Mouse (Mus musculus) liver, embryonic 14.5 days (tissue): Measurements from ENCODE around the gene Bptf. TPM values are rescaled to one million over a fixed set of nuclear protein-coding genes. Genes with fewer than 3 reads are reported as not detected.

Experiments
- ATAC-seq: fragments of 200-750 bp; cut with Nextera tagmentation; 2 replicates; pipeline ENCODE4 v1.8.0; 2017; ENCODE audit warnings: moderate number of reproducible peaks, mild to moderate bottlenecking, moderate library complexity; ENCODE audit not compliant: insufficient read depth
- DNase-seq, 3 experiments: peaks; one replicate each; pipeline ENCODE4 v3.0.0-alpha.2; 2012 to 2013; ENCODE audit warnings: low read depth in 3 of 3, low spot score in 3 of 3
- H3K27ac ChIP-seq: fragments of 300-500 bp; sonication (generic); 2 replicates; pipeline ENCODE4 v1.5.1; 2014; ENCODE audit warnings: moderate library complexity, mild to moderate bottlenecking, control low read depth, inconsistent platforms
- H3K27me3 ChIP-seq: fragments of 300-500 bp; sonication (generic); 2 replicates; pipeline ENCODE4 v1.6.1; 2014; ENCODE audit warnings: mild to moderate bottlenecking, low read length, moderate library complexity; ENCODE audit not compliant: control insufficient read depth, insufficient read depth
- H3K36me3 ChIP-seq: fragments of 300-500 bp; sonication (generic); replicated peaks from 2 replicates; pipeline ENCODE4 v1.6.1; 2014; ENCODE audit warnings: low read depth; ENCODE audit not compliant: control insufficient read depth, insufficient read depth
- H3K4me1 ChIP-seq, 2 experiments: fragments of 200-500 bp in 1 of 2; fragments of 300-500 bp in 1 of 2; sonication (generic) in 1 of 2; replicated peaks; 2 replicates each; pipeline ENCODE4 v1.6.1; 2012 to 2014; ENCODE audit warnings: antibody characterized with exemption in 1 of 2, inconsistent platforms in 1 of 2, low read length in 1 of 2; ENCODE audit not compliant: control insufficient read depth in 2 of 2, insufficient read depth in 2 of 2
- H3K4me2 ChIP-seq: fragments of 300-500 bp; sonication (generic); 2 replicates; pipeline ENCODE4 v1.6.1; 2014; ENCODE audit warnings: low read depth, mild to moderate bottlenecking, control low read depth, moderate library complexity
- H3K4me3 ChIP-seq, 2 experiments: fragments of 200-500 bp in 1 of 2; fragments of 300-500 bp in 1 of 2; sonication (generic) in 1 of 2; 2 replicates each; pipeline ENCODE4 v1.5.1; 2012 to 2014; ENCODE audit warnings: low read depth in 2 of 2, low read length in 2 of 2, mild to moderate bottlenecking in 2 of 2, control low read depth in 1 of 2, inconsistent platforms in 1 of 2, moderate library complexity in 1 of 2; ENCODE audit not compliant: insufficient read depth in 1 of 2
- H3K9ac ChIP-seq: fragments of 300-500 bp; sonication (generic); replicated peaks from 2 replicates; pipeline ENCODE4 v1.6.1; 2014; ENCODE audit warnings: mild to moderate bottlenecking, control low read depth, moderate library complexity
- H3K9me3 ChIP-seq: fragments of 300-500 bp; sonication (generic); 2 replicates; pipeline ENCODE4 v1.6.1; 2016; ENCODE audit warnings: low read length, mixed read lengths; ENCODE audit not compliant: control insufficient read depth
- CTCF ChIP-seq: IDR thresholded peaks from 2 replicates; pipeline ENCODE4 v1.5.1; 2016; ENCODE audit warnings: antibody characterized with exemption, low read depth, control low read depth
- EP300 ChIP-seq: IDR thresholded peaks from 2 replicates; pipeline ENCODE4 v1.6.1; 2016; ENCODE audit warnings: antibody characterized with exemption, low read depth
- WGBS: fragments of 180-500 bp; shearing (Covaris S2); extraction: QIAGEN DNeasy Blood & Tissue Kit; methylation state at CpG from one replicate; pipeline ENCODE4 v1.1.7; 2014; ENCODE audit not compliant: insufficient replicate concordance; 5-methylcytosine and 5-hydroxymethylcytosine counted together
- polyA plus RNA-seq, 2 experiments: library from polyadenylated mRNA; depleted of rRNA in 1 of 2; stranded (reverse) in 1 of 2; unstranded in 1 of 2; fragments of >200 nt; fragmentation: Nextera tagmentation in 1 of 2; extraction: Ambion mirVana in 1 of 2; gene quantifications; 2 replicates each; pipeline versions ENCODE4 v1.2.1 to v1.2.3; 2012 to 2014

The Bptf gene
- polyA plus RNA-seq, 2 experiments = 7.5 to 10.3 TPM

DNA sequence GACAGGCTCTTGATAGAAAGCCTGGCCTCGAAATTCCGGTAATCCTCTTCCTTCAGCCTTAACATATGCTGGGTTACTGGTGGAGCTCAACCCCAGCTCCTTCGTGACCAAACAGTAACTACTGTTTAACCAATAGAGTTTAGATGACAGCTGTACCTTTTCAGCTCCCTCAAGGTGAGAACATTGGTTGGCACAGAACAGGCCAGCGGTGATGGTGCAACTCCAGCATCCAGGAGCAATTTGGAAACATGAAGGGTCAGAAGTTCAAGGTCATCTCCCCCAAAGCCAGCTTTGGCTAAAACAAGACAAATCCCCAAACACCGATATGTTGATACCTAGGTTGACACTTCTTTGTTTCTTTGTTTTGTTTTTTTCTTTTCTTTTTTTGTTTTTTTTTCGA, 103.2 kb downstream of the Bptf start:
- Histone ChIP-seq H3K4me3 (peak overlapping the region; percentile 59 to 63), H3K36me3 (no peaks in the 10 kb centered on the region), H3K27me3 (peaks cover 33% of the 10 kb centered on the region), H3K9ac (no peak overlapping the region; the same call in 1 of the 2 replicates), H3K9me3 (no peaks in the 10 kb centered on the region), H3K4me1 (peaks cover 0 to 12% of the 10 kb centered on the region in 2 experiments; a peak in 2 of 4 replicates), H3K27ac (no peak overlapping the region), H3K4me2 (peak overlapping the region; percentile 71)
- DNase-seq (no peak), ATAC-seq (no peak)
- TF ChIP-seq CTCF (no peak), EP300 (no peak)
- 78% methylated on average over 6 of the region's 6 CpGs for WGBS

DNA sequence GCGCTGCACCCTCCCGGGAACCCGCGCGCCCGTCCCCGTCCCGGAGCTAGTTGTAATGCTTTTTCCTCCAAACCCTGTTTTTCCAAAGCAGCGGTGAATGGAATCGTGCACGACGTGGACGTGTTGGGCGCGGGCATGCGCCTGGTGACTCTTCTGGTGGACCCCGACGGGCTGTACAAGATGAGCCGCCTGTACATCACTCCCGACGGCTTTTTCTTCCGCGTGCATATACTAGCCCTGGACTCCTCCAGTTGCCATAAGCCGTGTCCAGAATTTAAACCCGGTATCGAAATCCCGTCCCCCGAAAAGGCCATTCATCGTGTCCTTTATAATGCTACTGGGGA, 103.7 kb downstream of the Bptf start:
- DNase-seq = no peak
- ATAC-seq = peak; percentile 24; the same call in 1 of the 2 replicates
- H3K9me3 ChIP-seq = no peaks in the 10 kb centered on the region
- H3K27me3 ChIP-seq = peaks cover 33% of the 10 kb centered on the region
- WGBS = 6% methylated on average over 29 of the region's 29 CpGs
- no peaks in the 10 kb centered on the region for H3K36me3 ChIP-seq
- H3K4me1 ChIP-seq = peaks cover 0 to 12% of the 10 kb centered on the region in 2 experiments; a peak in 2 of 4 replicates
- peak overlapping the region; percentile 71 for H3K4me2 ChIP-seq
- H3K9ac ChIP-seq = peak overlapping the region; percentile 53
- peak overlapping the region; percentile 59 to 63 for H3K4me3 ChIP-seq
- no peak for TF ChIP-seq EP300
- TF ChIP-seq CTCF = no peak
- peak overlapping the region; percentile 28; the same call in 1 of the 2 replicates for H3K27ac ChIP-seq

DNA sequence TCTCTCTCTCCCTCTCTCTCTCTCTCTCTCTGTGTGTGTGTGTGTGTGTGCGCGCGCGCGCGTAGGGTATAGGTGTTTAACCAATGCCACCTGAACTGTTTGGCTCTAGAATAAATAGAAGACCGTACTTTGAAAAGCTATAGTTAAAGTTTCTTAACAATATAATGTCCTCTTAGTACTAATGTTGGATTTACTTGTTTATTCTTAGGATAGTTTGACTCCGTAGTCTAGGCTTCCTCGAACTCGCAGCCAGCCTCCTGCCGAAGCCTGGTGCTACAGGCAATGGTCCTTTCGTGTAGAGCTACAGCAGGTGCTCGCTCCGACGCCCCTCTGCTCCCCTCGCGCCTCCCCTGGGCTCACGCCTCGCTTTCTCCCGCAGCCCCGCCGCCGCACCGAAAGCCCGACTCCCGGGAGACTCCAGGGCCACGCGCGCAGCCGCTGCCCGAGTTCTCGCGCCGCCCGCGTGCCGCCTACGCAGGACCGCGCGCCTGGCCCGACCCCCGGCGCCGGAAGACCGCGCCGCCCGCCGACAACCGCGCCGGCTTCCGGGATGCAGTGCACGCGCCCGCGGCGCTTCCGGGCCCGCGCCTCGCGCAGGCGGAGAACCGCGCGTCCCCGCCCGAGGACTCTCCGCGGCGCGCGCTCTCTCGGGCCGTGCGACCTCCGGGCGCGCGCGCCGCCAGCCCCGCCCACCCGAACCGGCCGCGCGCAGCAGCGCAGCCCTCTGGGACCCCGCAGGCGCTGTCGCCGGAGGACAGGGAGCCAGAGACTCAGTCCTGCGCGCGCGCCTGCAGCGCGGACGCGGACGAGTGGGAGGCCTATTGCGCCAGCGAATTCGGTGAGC, 104.3 kb downstream of the Bptf start:
- ATAC-seq (peak; percentile 93), DNase-seq (peak; percentile 69 to 72 (median 71))
- under 1% methylated on average over 107 of the region's 107 CpGs for WGBS
- H3K36me3 ChIP-seq = no peaks in the 10 kb centered on the region
- H3K9me3 ChIP-seq = no peaks in the 10 kb centered on the region
- H3K4me1 ChIP-seq = peaks cover 0 to 12% of the 10 kb centered on the region in 2 experiments; a peak in 2 of 4 replicates
- H3K4me3 ChIP-seq = peak overlapping the region; percentile 59 to 63
- H3K27me3 ChIP-seq = peaks cover 33% of the 10 kb centered on the region
- peak overlapping the region; percentile 71 for H3K4me2 ChIP-seq
- TF ChIP-seq EP300 = no peak
- TF ChIP-seq CTCF = no peak
- H3K27ac ChIP-seq = peak overlapping the region; percentile 28; the same call in 1 of the 2 replicates
- peak overlapping the region; percentile 66 for H3K9ac ChIP-seq

DNA sequence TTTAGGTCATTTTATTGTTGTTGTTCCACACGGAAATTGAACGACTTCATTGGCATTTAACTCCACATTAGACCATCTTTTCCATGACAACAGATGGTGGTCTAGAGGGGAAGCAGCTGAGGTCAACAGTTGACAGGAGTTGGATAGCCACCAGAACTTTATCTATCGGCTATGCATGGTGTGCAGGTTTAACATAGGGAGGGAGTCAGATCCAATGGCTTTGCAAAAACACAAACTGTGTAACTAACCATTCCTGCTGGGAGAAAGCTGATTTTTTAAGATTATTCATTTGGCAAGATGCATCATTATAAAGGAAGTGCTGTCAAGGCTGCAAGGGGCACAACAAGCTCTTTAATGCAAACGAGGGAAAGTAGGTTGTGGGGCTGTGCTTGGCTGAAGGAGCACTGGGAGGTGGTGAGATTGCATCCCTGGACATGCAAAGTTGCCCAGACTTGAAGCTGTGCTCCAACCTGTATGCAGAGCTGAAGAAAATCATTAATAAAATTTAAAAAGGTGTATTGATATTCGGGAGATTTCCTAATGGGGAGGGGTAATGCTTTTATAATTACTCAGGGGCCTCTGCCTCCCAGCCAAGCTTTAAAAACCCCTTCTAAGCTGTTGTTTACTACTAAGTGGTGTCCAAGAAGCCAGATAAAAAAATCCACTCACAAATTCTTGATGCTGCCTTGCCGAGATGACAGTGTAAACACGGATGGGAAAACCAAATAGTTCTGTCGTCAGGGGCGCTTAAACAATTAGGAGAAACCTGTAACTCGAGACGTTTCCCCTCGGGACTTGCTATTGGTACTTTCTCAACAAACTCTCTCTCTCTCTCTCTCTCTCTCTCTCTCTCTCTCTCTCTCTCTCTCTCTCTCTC, 105.1 kb downstream of the Bptf start:
- no peaks in the 10 kb centered on the region for H3K36me3 ChIP-seq
- peaks cover 33% of the 10 kb centered on the region for H3K27me3 ChIP-seq
- H3K9me3 ChIP-seq = no peaks in the 10 kb centered on the region
- H3K4me1 ChIP-seq = peaks cover 0 to 12% of the 10 kb centered on the region in 2 experiments; a peak in 2 of 4 replicates
- 6% methylated on average over 12 of the region's 12 CpGs for WGBS
- H3K4me3 ChIP-seq = peak overlapping the region; percentile 59 to 63; a peak in 3 of 4 replicates
- H3K4me2 ChIP-seq = peak overlapping the region; percentile 71
- DNase-seq (no peak), ATAC-seq (no peak)
- no peak overlapping the region for H3K27ac ChIP-seq
- TF ChIP-seq CTCF = no peak
- TF ChIP-seq EP300 = no peak
- no peak overlapping the region for H3K9ac ChIP-seq
